Mouse (Mus musculus) midbrain, embryonic 14.5 days (tissue): ENCODE measurements around the gene Gm20388. TPM values are rescaled to one million over a fixed set of nuclear protein-coding genes. Genes with fewer than 3 reads are reported as not detected.

Experiments used
- ATAC-seq: fragments of 200-750 bp; cut with Nextera tagmentation; 2 replicates; pipeline ENCODE4 v1.8.0; 2017; ENCODE audit warnings: moderate number of reproducible peaks, moderate library complexity; ENCODE audit not compliant: low FRiP score, low TSS enrichment
- DNase-seq: peaks from one replicate; pipeline ENCODE4 v3.0.0-alpha.2; 2015
- H3K27ac ChIP-seq: fragments of 300-500 bp; sonication (generic); replicated peaks from 2 replicates; pipeline ENCODE4 v1.5.1; 2014; ENCODE audit warnings: mild to moderate bottlenecking, low read depth, low read length, moderate library complexity
- H3K27me3 ChIP-seq: fragments of 300-500 bp; sonication (generic); 2 replicates; pipeline ENCODE4 v1.6.1; 2014; ENCODE audit warnings: low read length, control low read depth, mixed read lengths; ENCODE audit not compliant: control insufficient read depth, insufficient read depth
- H3K36me3 ChIP-seq: fragments of 300-500 bp; sonication (generic); 2 replicates; pipeline ENCODE4 v1.6.1; 2014; ENCODE audit warnings: low read length, control low read depth; ENCODE audit not compliant: control insufficient read depth, insufficient read depth
- H3K4me1 ChIP-seq: fragments of 300-500 bp; sonication (generic); 2 replicates; pipeline ENCODE4 v1.6.1; 2014; ENCODE audit warnings: mild to moderate bottlenecking, antibody characterized with exemption, low read length, control low read depth; ENCODE audit not compliant: control insufficient read depth, insufficient read depth
- H3K4me2 ChIP-seq: fragments of 300-500 bp; sonication (generic); 2 replicates; pipeline ENCODE4 v1.6.1; 2014; ENCODE audit warnings: mild to moderate bottlenecking, low read length, moderate library complexity
- H3K4me3 ChIP-seq: fragments of 300-500 bp; sonication (generic); replicated peaks from 2 replicates; pipeline ENCODE4 v1.5.1; 2014; ENCODE audit warnings: low read depth, low read length
- H3K9ac ChIP-seq: fragments of 300-500 bp; sonication (generic); replicated peaks from 2 replicates; pipeline ENCODE4 v1.6.1; 2014; ENCODE audit warnings: mild to moderate bottlenecking, low read length, moderate library complexity
- H3K9me3 ChIP-seq: fragments of 300-500 bp; sonication (generic); 2 replicates; pipeline ENCODE4 v1.6.1; 2016; ENCODE audit warnings: low read length, control low read depth, mixed read lengths; ENCODE audit not compliant: control insufficient read depth
- whole genome bisulfite sequencing: fragments of 180-500 bp; shearing (Covaris S2); extraction: QIAGEN DNeasy Blood & Tissue Kit; methylation state at CpG from one replicate; pipeline ENCODE4 v1.1.7; 2014; 5-methylcytosine and 5-hydroxymethylcytosine counted together
- polyA plus RNA-seq: library from polyadenylated mRNA; unstranded; fragments of >200 nt; fragmentation: Nextera tagmentation; extraction: Ambion mirVana; gene quantifications from 2 replicates; pipeline ENCODE4 v1.2.1, GENCODE M21; 2014

Gm20388 gene
- polyA plus RNA-seq, 1 experiment from 2014 or later, result 4.1 TPM

DNA sequence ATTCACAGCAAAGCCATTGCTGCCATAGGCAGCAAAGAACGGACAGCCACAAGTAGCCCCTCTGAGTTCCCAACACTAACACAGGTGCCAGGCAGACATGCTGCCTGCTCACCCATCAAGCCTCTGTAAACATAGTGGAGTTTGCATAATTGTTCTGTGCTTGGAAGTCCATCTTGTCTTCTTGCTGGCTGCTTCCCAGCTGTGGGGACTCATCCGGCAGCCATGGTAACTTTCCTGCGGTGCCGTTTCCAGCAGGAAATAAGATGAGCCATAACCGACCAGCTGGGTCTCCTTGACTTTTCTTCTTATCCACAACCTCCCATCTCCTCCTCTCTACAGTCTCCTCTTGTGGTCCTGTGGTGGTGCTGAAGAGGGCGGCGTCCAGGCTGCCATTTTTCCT, 787.8 kb downstream of the Gm20388 start:
- ATAC-seq, result no peak
- H3K9ac ChIP-seq, result no peak overlapping the region
- no peaks in the 10 kb centered on the region for H3K27me3 ChIP-seq
- H3K36me3 ChIP-seq, result no peaks in the 10 kb centered on the region
- no peak overlapping the region for H3K27ac ChIP-seq
- H3K4me3 ChIP-seq, result no peak overlapping the region
- no peaks in the 10 kb centered on the region for H3K4me1 ChIP-seq
- no peak for DNase-seq
- 91% methylated on average over 7 of the region's 7 CpGs for WGBS
- no peaks in the 10 kb centered on the region for H3K9me3 ChIP-seq
- H3K4me2 ChIP-seq, result no peak overlapping the region

DNA sequence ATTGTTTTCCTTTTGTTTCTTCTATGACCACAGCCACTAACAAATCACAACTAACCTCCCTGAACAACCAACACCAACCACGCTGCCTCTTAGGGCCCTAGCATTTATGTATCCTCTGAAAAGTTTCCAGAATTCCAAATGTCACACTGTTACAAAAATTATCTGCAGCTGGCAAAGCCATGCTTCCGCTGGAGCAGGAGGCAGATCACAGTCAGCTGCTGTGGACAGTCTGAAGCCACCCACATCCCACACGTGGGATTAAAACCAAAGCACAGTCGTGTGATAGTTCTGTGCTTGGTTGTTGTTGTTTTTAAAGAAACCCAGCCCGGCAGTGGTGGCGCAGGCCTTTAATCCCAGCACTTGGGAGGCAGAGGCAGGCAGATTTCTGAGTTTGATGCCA, 788.4 kb downstream of the Gm20388 start:
- H3K27me3 ChIP-seq, result no peaks in the 10 kb centered on the region
- DNase-seq, result no peak
- no peak overlapping the region for H3K4me2 ChIP-seq
- H3K9me3 ChIP-seq, result no peaks in the 10 kb centered on the region
- ATAC-seq, result no peak
- no peak overlapping the region for H3K4me3 ChIP-seq
- H3K9ac ChIP-seq, result no peak overlapping the region
- H3K27ac ChIP-seq, result no peak overlapping the region
- WGBS, result 83% methylated on average over 6 of the region's 6 CpGs
- H3K36me3 ChIP-seq, result no peaks in the 10 kb centered on the region
- H3K4me1 ChIP-seq, result no peaks in the 10 kb centered on the region

DNA sequence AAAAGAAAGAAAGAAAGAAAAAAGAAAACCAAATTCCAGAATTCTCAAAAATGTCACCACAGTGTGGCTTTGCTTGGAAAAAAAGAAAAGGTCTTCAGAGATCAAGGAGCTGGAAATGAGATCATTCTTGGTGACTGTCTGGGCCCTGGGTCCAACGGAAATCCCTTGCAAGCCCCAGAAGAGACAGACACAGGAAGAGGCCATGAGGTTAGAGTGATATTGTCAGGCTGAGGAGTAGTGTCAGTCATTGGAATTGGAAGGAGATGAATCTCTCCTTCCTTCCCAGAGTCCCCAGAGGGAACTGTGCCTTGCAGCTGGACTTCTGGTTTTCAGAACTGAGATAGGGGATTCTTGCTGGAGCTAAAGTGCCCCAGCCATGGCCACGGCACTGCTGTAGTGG, 788.9 kb downstream of the Gm20388 start:
- 66% methylated on average over 2 of the region's 2 CpGs for WGBS
- Histone ChIP-seq H3K27ac (no peak overlapping the region), H3K9me3 (no peaks in the 10 kb centered on the region), H3K36me3 (no peaks in the 10 kb centered on the region), H3K4me1 (no peaks in the 10 kb centered on the region), H3K9ac (no peak overlapping the region), H3K27me3 (no peaks in the 10 kb centered on the region), H3K4me2 (no peak overlapping the region), H3K4me3 (no peak overlapping the region)
- ATAC-seq (no peak), DNase-seq (no peak)

GRCm38 (mm10) chr8:120700053-120700452, 789.4 kb downstream of the Gm20388 start:
- H3K9me3 ChIP-seq, result no peaks in the 10 kb centered on the region
- H3K4me1 ChIP-seq, result no peaks in the 10 kb centered on the region
- ATAC-seq, result no peak
- no peak overlapping the region for H3K27ac ChIP-seq
- no peaks in the 10 kb centered on the region for H3K27me3 ChIP-seq
- H3K9ac ChIP-seq, result no peak overlapping the region
- H3K4me2 ChIP-seq, result no peak overlapping the region
- no peak overlapping the region for H3K4me3 ChIP-seq
- DNase-seq, result no peak
- H3K36me3 ChIP-seq, result no peaks in the 10 kb centered on the region
- WGBS, result 91% methylated on average over 4 of the region's 4 CpGs

DNA sequence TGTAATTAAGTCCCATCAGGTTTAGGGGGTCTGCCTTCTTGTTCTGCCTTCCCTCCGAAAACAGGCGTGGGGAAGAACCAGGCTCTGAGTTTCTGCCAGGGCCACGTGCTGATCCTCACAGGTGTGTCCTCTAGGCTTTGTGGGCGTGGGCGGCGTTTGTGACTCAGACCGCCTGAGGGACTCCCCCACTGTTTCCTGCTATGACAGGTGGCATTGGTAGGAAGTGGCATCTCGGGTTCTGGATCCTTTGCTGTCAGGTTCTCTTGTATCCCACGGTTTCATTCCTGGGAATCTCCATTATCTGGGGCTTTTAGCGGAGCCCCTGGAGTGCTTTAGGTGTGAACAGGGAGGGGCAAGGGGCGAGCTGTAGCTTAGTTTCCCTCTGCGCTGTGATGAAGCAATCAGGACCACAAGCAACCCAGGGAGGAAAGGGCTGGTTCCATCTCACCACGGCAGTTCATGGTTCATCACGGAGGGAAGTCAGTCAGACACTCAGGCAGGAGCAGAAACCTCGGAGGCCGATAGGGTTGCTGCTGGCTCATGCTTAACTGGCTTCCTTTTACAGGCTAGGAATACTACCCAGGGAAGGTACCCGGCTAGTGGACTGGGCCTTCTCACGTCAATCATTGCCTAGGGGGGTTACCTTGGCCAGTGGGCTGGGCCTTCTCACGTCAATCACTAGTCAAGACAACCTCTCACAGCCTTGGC, 791.3 kb downstream of the Gm20388 start:
- Histone ChIP-seq H3K27ac (no peak overlapping the region), H3K9ac (no peak overlapping the region), H3K4me2 (no peak overlapping the region), H3K9me3 (no peaks in the 10 kb centered on the region), H3K36me3 (no peaks in the 10 kb centered on the region), H3K27me3 (no peaks in the 10 kb centered on the region), H3K4me3 (no peak overlapping the region), H3K4me1 (no peaks in the 10 kb centered on the region)
- ATAC-seq (no peak), DNase-seq (no peak)
- 73% methylated on average over 19 of the region's 19 CpGs for WGBS

DNA sequence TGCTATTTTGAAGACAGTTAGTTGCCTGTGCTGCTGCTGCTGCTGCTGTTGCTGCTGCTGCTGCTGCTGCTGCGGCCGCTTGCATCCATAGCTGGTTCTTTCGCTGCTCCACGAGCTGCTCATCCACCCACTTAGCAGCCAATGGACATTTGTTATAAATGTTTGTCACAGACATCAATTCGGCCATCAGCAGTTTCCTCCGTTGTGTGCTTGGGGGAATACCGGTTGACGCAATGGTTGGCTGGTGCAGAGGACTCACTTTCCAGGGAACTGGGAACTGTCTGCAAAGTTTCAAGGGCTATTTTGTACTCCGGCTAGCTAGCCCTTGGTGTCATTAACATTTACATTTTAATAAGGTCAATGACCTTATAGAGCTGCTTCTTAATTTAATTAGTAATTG, 793.6 kb downstream of the Gm20388 start:
- no peaks in the 10 kb centered on the region for H3K9me3 ChIP-seq
- no peak overlapping the region for H3K9ac ChIP-seq
- no peak overlapping the region for H3K4me3 ChIP-seq
- H3K4me2 ChIP-seq, result no peak overlapping the region
- ATAC-seq (no peak), DNase-seq (no peak)
- H3K36me3 ChIP-seq, result no peaks in the 10 kb centered on the region
- no peak overlapping the region for H3K27ac ChIP-seq
- no peaks in the 10 kb centered on the region for H3K27me3 ChIP-seq
- WGBS, result 79% methylated on average over 9 of the region's 9 CpGs
- no peaks in the 10 kb centered on the region for H3K4me1 ChIP-seq

DNA sequence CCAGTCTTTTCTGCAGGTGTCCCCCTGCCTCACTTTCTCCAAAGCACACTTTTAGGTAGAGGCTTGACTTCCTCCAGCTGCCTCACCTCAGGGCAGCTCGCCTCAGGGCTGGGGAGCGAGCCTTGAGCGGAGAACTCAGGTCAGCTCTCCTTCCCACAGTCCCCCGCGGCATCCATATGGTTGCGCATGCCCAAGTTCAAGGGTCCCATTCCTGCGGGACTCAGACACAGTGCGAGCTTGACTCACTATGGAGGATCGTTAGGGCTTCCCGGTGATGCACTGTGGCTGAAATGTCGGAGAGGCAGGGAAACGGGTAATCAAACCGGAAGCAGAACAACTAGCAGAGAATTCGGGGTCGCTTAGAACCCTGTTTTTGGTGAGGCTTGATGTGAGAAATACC, 794.5 kb downstream of the Gm20388 start:
- WGBS, result 84% methylated on average over 15 of the region's 15 CpGs
- ATAC-seq (no peak), DNase-seq (no peak)
- no peak overlapping the region for H3K9ac ChIP-seq
- no peaks in the 10 kb centered on the region for H3K4me1 ChIP-seq
- H3K4me2 ChIP-seq, result no peak overlapping the region
- no peaks in the 10 kb centered on the region for H3K9me3 ChIP-seq
- H3K4me3 ChIP-seq, result no peak overlapping the region
- no peaks in the 10 kb centered on the region for H3K36me3 ChIP-seq
- H3K27me3 ChIP-seq, result no peaks in the 10 kb centered on the region
- H3K27ac ChIP-seq, result no peak overlapping the region

DNA sequence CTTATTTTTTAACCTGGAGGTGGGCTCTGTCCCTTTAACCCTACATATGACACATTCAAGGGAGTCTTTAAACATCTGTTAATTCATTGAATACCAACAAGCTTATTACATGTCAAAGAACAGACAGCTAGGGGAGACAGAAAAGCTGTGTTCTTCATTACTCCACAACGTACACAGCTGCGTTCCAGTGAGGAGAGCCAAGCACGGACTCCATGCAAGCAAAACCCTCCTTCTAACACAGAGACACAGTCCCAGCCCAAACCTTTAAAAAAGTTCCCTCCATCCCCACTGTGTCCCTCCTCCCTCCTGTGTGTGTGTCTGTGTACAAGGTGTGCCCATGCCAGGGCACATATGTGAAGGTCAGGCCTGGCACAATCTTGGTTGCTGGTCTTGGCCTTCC, 795.6 kb downstream of the Gm20388 start:
- 90% methylated on average over 3 of the region's 3 CpGs for WGBS
- Histone ChIP-seq H3K27ac (no peak overlapping the region), H3K27me3 (no peaks in the 10 kb centered on the region), H3K4me2 (no peak overlapping the region), H3K9ac (no peak overlapping the region), H3K9me3 (no peaks in the 10 kb centered on the region), H3K4me1 (no peaks in the 10 kb centered on the region), H3K4me3 (no peak overlapping the region), H3K36me3 (no peaks in the 10 kb centered on the region)
- DNase-seq (no peak), ATAC-seq (no peak)

DNA sequence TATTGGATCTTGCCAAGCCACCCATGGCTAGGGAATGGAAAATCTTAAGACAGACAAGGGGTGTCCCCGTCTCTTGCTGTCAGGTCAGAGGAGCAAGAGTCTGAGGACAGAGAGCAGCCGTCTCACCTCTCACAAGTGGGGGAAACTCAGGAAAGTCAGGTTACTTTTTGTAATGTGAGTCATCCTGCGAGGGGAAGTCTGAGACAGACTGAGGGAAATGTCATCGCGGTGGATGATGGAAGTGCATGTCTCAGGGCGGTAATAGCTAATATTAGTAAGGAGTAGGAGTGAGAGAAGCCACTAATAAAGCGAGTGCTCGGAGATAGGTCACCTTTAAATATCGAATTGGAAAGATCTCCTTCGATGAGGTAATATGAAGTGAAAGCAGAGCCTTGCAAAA, 798.5 kb downstream of the Gm20388 start:
- no peak for DNase-seq
- WGBS, result 88% methylated on average over 10 of the region's 10 CpGs
- H3K4me3 ChIP-seq, result no peak overlapping the region

More for the DNA sequence above, 798.5 kb downstream of the Gm20388 start:
- H3K9me3 ChIP-seq, result no peaks in the 10 kb centered on the region
- no peaks in the 10 kb centered on the region for H3K36me3 ChIP-seq
- H3K4me2 ChIP-seq, result no peak overlapping the region
- no peaks in the 10 kb centered on the region for H3K4me1 ChIP-seq
- no peak for ATAC-seq
- H3K27me3 ChIP-seq, result no peaks in the 10 kb centered on the region
- no peak overlapping the region for H3K27ac ChIP-seq
- H3K9ac ChIP-seq, result no peak overlapping the region
